Mouse (Mus musculus) urinary bladder, postnatal 4 days (tissue): ENCODE results near the gene Fbp1.
A peak's percentile ranks its signal among the peaks of the same experiment; 100 is the strongest.
"Not testable (repeated sequence)": the region's sequence is repeated elsewhere in the genome, so short reads cannot be mapped to it uniquely, and the experiment has no call there.

Experiments
- DNase-seq, 2 experiments: peaks; one replicate each; pipeline ENCODE4 v3.0.0; 2021 to 2022; ENCODE audit warnings: low spot score in 2 of 2

Fbp1 gene

DNA sequence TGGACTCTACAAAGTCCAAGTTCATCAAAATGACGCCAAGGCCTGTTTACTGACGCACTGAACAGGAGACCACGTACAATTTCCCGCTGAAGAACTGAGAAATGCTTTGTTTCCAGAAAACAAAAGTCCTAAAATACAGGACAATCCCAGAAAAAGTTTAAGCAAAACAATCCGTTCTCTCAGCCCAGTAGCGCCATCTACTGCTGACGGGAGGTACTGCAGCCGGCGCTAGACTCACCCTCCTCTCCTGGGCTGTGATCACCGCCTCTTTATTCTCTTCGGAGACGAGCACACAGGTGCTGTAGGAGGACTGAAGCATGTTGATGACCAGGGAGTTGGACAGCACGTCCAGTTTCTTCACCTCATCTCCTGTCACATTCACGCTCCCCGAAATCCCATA is 33.4 kb downstream of the Fbp1 start:
- DNase-seq = peak; percentile 61 to 85

DNA sequence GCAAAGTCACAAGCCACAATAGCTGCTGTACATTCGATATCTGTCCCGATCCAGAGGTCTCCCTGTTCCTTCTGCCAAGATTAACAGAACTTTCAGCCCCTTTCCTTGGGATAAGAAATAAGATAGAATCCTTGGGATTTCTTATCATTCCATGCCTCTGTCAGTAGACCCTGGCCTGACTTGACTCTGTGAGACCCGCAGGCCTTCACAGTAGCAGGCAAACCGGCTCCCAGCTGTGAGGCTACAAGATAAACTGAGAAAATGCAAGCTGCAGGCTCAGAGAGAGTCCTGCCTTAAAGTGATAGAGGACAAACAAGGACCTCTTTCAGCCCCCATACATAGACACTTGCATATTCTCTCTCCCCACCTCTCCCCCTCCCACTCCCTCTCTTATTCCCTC is 54.7 kb downstream of the Fbp1 start:
- DNase-seq = no peak

DNA sequence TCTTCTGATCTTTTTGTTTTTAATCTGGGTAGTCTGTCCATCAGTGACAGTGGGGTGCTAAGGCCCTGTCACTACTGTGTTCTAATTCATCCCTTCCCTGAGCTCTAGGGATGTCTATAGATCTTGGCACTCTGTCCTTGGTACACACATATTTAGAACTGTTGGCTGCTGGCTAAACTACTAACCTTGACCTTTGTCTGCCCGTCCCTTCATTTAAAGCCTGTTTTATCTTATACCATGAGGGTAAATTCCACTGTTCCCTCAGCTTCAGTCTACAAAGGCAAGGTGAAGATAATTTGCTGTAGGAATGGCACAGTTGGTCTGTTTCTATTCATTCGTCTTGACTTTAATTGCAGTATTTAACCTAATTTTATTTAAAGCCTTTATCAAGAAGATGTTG is 55.8 kb downstream of the Fbp1 start:
- DNase-seq = no peak

DNA sequence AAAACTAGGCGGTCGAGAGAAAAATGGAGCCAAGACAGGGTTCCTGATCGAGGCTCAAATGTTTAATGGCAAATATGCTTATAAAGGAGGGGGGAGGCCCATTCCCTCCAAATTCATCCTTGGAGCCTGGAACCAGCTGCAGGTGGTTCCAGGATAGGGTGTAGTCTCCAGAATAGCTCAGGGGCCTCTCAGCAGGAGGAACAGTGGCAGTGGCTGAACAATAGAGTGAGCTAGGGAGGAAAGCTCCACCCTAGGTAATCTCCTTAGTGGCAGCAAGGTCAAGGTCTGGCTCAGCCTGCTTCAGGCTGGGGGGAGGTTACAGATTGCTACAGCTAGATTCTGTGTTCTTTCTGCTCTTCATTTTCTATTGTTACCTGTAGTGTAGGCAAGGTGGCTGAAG is 72.4 kb downstream of the Fbp1 start:
- DNase-seq = not testable (repeated sequence)
